Mouse (Mus musculus) lung, adult 2 months (tissue): ENCODE measurements around the gene Fhl1. TPM values are rescaled to one million over a fixed set of nuclear protein-coding genes. Genes with fewer than 3 reads are reported as not detected.

ENCODE experiments used
- DNase-seq: peaks from one replicate; pipeline ENCODE4 v3.0.0; 2022
- H3K4me1 ChIP-seq: fragments of 200-500 bp; 2 replicates; pipeline ENCODE4 v1.6.1; 2011; ENCODE audit warnings: low read length; ENCODE audit not compliant: control insufficient read depth, insufficient read depth
- H3K4me3 ChIP-seq: fragments of 200-500 bp; replicated peaks from 2 replicates; pipeline ENCODE3; 2011; ENCODE audit warnings: low read depth, mild to moderate bottlenecking, control low read depth, low read length; ENCODE audit errors: extremely low read depth
- CTCF ChIP-seq: fragments of 200-500 bp; IDR thresholded peaks from 2 replicates; pipeline ENCODE4 v1.5.1; 2011; ENCODE audit warnings: mild to moderate bottlenecking, low read length, control low read depth; ENCODE audit not compliant: insufficient read depth
- POLR2A ChIP-seq: fragments of 200-500 bp; IDR thresholded peaks from 2 replicates; pipeline ENCODE4 v1.6.1; 2011; ENCODE audit warnings: low read depth, mild to moderate bottlenecking, control low read depth, low read length, borderline replicate concordance; ENCODE audit errors: extremely low read depth
- WGBS: fragments of 180-500 bp; shearing (Covaris S2); methylation state at CpG from one replicate; pipeline ENCODE4 v1.1.7; 2018; 5-methylcytosine and 5-hydroxymethylcytosine counted together
- polyA plus RNA-seq: library from polyadenylated mRNA; depleted of rRNA; stranded (reverse); fragments of >200 nt; gene quantifications from 2 replicates; pipeline ENCODE4 v1.2.3, GENCODE M21; 2012; rRNA removed

The Fhl1 gene
- polyA plus RNA-seq, 1 experiment = 762 TPM

DNA sequence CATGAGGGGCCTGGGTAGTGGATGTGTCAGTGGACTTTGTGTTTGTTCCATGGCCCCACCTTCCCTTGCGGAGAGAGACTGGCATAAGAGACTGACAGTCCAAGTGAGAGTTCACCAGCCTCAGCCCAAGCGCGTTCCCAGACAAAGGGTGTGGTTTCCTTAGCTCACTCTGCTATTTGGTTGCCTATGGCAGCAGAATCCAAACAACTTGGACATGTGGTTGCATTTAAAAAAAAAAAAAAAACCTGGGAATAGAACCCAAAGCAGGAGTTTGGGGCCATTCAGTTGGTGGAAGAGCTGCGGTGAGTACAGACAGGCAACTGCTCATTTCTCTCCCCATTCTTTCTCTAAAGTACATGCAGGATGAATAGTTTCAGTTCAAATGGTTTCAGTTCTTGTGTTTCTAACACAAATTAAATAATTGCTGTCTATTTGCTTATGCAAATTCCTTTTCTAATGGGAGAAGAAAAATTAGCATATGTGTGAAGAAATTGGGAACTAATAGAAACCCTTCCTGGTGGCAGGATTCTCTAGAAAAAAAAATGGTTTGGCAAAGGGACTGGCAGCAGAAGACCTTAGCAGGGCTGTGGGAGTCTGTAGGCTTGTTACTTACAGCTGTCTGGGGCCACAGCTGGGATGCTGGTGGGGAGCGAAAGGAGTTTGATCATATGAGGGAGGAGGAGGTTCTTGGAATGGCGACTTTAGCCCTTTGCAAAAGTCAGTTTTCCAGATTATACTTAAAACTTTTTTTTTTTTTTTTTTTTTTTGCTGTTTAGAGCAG, 54.9 kb downstream of the Fhl1 start:
- Histone ChIP-seq H3K4me1 (no peaks in the 10 kb centered on the region; the same call in 1 of the 2 replicates), H3K4me3 (no peak overlapping the region)
- WGBS = 54% methylated on average over 6 of the region's 6 CpGs
- no peak for DNase-seq
- TF ChIP-seq POLR2A (no peak), CTCF (no peak)

DNA sequence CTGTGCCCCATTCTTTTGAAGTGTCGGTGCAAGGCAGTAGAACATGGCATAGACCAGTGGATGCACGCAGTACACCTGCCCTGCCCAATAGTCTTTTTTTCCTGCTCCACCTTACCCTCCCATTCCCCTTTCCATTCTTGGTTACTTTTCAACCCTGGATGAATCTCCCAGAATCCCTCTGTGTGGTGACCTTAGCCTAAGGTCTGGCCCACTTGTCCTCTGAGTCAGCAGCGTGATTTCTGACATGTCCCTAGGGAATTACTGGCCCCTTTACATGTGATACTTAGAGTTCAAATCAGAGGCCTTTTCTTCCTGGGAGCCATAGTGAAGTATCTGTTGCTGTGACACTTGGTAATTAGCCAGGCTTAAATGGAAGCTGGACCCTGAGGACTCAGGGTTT, 55.9 kb downstream of the Fhl1 start:
- Histone ChIP-seq H3K4me1 (no peaks in the 10 kb centered on the region; the same call in 1 of the 2 replicates), H3K4me3 (no peak overlapping the region)
- DNase-seq = no peak
- no peak for TF ChIP-seq CTCF
- TF ChIP-seq POLR2A = no peak
- 60% methylated on average over 3 of the region's 3 CpGs for WGBS

GRCm38 (mm10) chrX:56790591-56790990, 59.0 kb downstream of the Fhl1 start:
- 55% methylated on average over 4 of the region's 4 CpGs for WGBS
- TF ChIP-seq CTCF (no peak), POLR2A (no peak)
- no peak for DNase-seq
- Histone ChIP-seq H3K4me1 (no peaks in the 10 kb centered on the region; the same call in 1 of the 2 replicates), H3K4me3 (no peak overlapping the region)

DNA sequence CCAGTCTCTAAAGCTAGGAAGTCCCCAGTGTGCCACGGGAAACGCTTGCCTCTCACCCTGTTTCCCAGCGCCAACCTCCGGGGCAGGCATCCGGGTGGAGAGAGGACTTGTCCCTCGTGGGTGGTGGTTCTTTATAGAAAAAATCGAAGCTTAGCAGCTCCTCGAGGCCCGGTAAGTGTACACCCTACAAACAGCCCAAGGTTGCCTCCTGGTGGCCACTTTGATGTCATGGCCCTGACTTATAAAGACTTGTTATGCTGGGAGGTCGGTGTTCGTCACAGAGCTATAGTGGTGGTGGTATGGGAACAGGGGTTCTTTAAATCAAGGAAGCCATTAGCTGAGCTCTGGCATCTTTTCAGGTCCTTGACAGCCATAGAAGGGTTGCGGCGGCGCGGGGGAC, 59.7 kb downstream of the Fhl1 start:
- DNase-seq = peak; percentile 50
- TF ChIP-seq POLR2A = no peak
- peak; percentile 54 for TF ChIP-seq CTCF
- Histone ChIP-seq H3K4me1 (no peaks in the 10 kb centered on the region; the same call in 1 of the 2 replicates), H3K4me3 (no peak overlapping the region)
- 48% methylated on average over 15 of the region's 15 CpGs for WGBS

- peak; percentile 6 for DNase-seq
- Histone ChIP-seq H3K4me1 (no peaks in the 10 kb centered on the region), H3K4me3 (peak within 1 kb of the TSS; percentile 77)
- 26% methylated on average over 35 of the region's 35 CpGs for WGBS
- TF ChIP-seq POLR2A (no peak), CTCF (no peak)
These were observed 90.4 kb downstream of the Fhl1 start, which contains the start of gene Map7d3 for GRCm38 (mm10) chrX:56821765-56822603. Gene Map7d3, minus strand, starts transcription at chrX:56822326.

GRCm38 (mm10) chrX:56827492-56827891, 95.9 kb downstream of the Fhl1 start:
- TF ChIP-seq POLR2A (no peak), CTCF (no peak)
- no peaks in the 10 kb centered on the region for H3K4me1 ChIP-seq
- WGBS = 61% methylated on average over 6 of the region's 6 CpGs
- no peak overlapping the region for H3K4me3 ChIP-seq
- DNase-seq = no peak

GRCm38 (mm10) chrX:56835842-56836241, 104.3 kb downstream of the Fhl1 start:
- no peak for TF ChIP-seq POLR2A
- no peak for TF ChIP-seq CTCF
- 80% methylated on average over 6 of the region's 6 CpGs for WGBS
- no peak overlapping the region for H3K4me3 ChIP-seq
- no peak for DNase-seq
- no peaks in the 10 kb centered on the region for H3K4me1 ChIP-seq

- DNase-seq = no peak
These were observed 107.8 kb downstream of the Fhl1 start for GRCm38 (mm10) chrX:56839369-56839768.

GRCm38 (mm10) chrX:56841255-56841654, 109.7 kb downstream of the Fhl1 start:
- 63% methylated on average over 5 of the region's 5 CpGs for WGBS
- DNase-seq = no peak
- no peak for TF ChIP-seq CTCF
- TF ChIP-seq POLR2A = no peak
- no peak overlapping the region for H3K4me3 ChIP-seq
- H3K4me1 ChIP-seq = no peaks in the 10 kb centered on the region

More at GRCm38 (mm10) chrX:56839369-56839768, 107.8 kb downstream of the Fhl1 start:
- no peak for TF ChIP-seq POLR2A
- TF ChIP-seq CTCF = peak; percentile 35; the same call in 1 of the 2 replicates
- H3K4me3 ChIP-seq = no peak overlapping the region
- no peaks in the 10 kb centered on the region for H3K4me1 ChIP-seq

Other genes with a start within 250 kb of the Fhl1 start
- not detected in 2 replicates for gene Gm10477, start 207.0 kb upstream of the Fhl1 start, polyA plus RNA-seq
- not detected in 2 replicates for gene Gm648, start 182.2 kb upstream of the Fhl1 start, polyA plus RNA-seq
- 5.0 and 8.3 TPM in 2 replicates for gene Mmgt1, start 133.7 kb upstream of the Fhl1 start, polyA plus RNA-seq
- 29.7 and 29.9 TPM in 2 replicates for gene Slc9a6, start 122.0 kb upstream of the Fhl1 start, polyA plus RNA-seq
- 0.09 and 0.19 TPM in 2 replicates for gene Map7d3, start 90.5 kb downstream of the Fhl1 start, polyA plus RNA-seq
- not detected in 2 replicates for gene Adgrg4, start 138.4 kb downstream of the Fhl1 start, polyA plus RNA-seq